Mouse (Mus musculus) stomach, embryonic 16.5 days (tissue): ENCODE results near the gene Prrc2b. TPM values are rescaled to one million over a fixed set of nuclear protein-coding genes. Genes with fewer than 3 reads are reported as not detected.
A peak's percentile ranks its signal among the peaks of the same experiment; 100 is the strongest.

Experiments
- ATAC-seq: fragments of 200-750 bp; cut with Nextera tagmentation; 2 replicates; pipeline ENCODE4 v1.8.0; 2017; ENCODE audit warnings: moderate number of reproducible peaks, moderate TSS enrichment; ENCODE audit not compliant: insufficient read depth, low FRiP score
- H3K27ac ChIP-seq: fragments of 300-500 bp; sonication (generic); 2 replicates; pipeline ENCODE4 v1.5.1; 2014; ENCODE audit warnings: low read length
- H3K27me3 ChIP-seq: fragments of 300-500 bp; sonication (generic); 2 replicates; pipeline ENCODE4 v1.6.1; 2014; ENCODE audit warnings: low read length, control low read depth, mixed read lengths; ENCODE audit not compliant: control insufficient read depth, insufficient read depth
- H3K36me3 ChIP-seq: fragments of 300-500 bp; sonication (generic); 2 replicates; pipeline ENCODE4 v1.6.1; 2014; ENCODE audit warnings: low read length; ENCODE audit not compliant: control insufficient read depth, insufficient read depth
- H3K4me1 ChIP-seq: fragments of 300-500 bp; sonication (generic); 2 replicates; pipeline ENCODE4 v1.6.1; 2014; ENCODE audit warnings: low read length, control low read depth, mixed read lengths; ENCODE audit not compliant: control insufficient read depth, insufficient read depth
- H3K4me2 ChIP-seq: fragments of 300-500 bp; sonication (generic); 2 replicates; pipeline ENCODE4 v1.6.1; 2014; ENCODE audit warnings: low read depth, low read length, mixed read lengths
- H3K4me3 ChIP-seq: fragments of 300-500 bp; sonication (generic); replicated peaks from 2 replicates; pipeline ENCODE4 v1.5.1; 2014; ENCODE audit warnings: mild to moderate bottlenecking, low read length
- H3K9ac ChIP-seq: fragments of 300-500 bp; sonication (generic); 2 replicates; pipeline ENCODE4 v1.6.1; 2014; ENCODE audit warnings: low read length
- H3K9me3 ChIP-seq: fragments of 300-500 bp; sonication (generic); replicated peaks from 2 replicates; pipeline ENCODE4 v1.6.1; 2016; ENCODE audit warnings: low read length, control low read depth; ENCODE audit not compliant: control insufficient read depth
- WGBS: fragments of 180-500 bp; shearing (Covaris S2); extraction: QIAGEN DNeasy Blood & Tissue Kit; methylation state at CpG from one replicate; pipeline ENCODE4 v1.1.7; 2014; 5-methylcytosine and 5-hydroxymethylcytosine counted together
- polyA plus RNA-seq: library from polyadenylated mRNA; unstranded; fragments of >200 nt; fragmentation: Nextera tagmentation; extraction: Ambion mirVana; gene quantifications from 2 replicates; pipeline ENCODE4 v1.2.1, GENCODE M21; 2015

Prrc2b gene
- polyA plus RNA-seq, 1 experiment from 2014 or later: 27.3 TPM

DNA sequence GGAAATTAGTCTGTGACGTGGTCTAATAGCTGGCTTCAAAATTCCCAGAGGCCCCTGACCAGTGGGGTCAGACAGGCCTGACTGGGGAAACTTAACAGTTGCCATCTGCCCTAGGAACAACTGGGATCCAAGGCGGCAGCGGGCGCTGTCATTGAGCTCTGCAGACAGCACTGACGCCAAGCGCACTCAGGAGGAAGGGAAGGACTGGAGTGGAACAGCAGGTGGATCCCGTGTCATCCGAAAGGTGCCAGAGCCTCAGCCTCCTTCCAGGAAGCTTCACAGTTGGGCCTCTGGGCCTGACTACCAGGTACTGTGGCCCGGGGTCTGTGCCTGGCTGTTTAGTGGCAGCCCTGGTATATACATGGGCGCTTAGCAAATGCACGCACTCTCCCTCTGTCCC lies 49.8 kb downstream of the Prrc2b start:
- Histone ChIP-seq H3K4me2 (no peak overlapping the region), H3K27ac (no peak overlapping the region), H3K9me3 (no peaks in the 10 kb centered on the region), H3K27me3 (no peaks in the 10 kb centered on the region), H3K4me3 (no peak overlapping the region), H3K4me1 (no peaks in the 10 kb centered on the region), H3K9ac (no peak overlapping the region), H3K36me3 (peaks cover 43% of the 10 kb centered on the region)
- ATAC-seq: no peak
- WGBS: 79% methylated on average over 11 of the region's 11 CpGs

DNA sequence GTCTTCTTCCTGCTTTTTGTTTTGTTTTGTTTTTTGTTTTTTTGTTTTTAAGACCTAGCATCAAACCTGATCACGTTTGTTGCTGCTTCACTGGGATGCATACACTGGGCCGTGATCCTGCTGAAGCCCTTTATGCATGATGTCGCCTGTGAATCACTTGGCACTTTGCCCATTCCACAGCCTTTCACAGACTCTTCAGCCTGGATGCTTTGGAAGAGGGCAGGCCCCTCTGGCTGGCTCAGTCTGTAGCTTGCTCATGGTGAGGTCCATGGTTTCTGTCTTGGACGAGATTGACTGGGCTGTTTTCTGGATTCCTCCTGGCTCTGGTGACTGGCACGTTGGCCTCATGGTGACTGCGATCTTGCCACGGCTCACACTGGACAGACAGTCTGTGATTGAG lies 50.6 kb downstream of the Prrc2b start:
- no peak overlapping the region for H3K4me3 ChIP-seq
- 67% methylated on average over 7 of the region's 7 CpGs for WGBS
- H3K36me3 ChIP-seq: peaks cover 44% of the 10 kb centered on the region
- no peak overlapping the region for H3K27ac ChIP-seq
- H3K9me3 ChIP-seq: no peaks in the 10 kb centered on the region
- H3K4me1 ChIP-seq: no peaks in the 10 kb centered on the region
- ATAC-seq: no peak; the same call in 1 of the 2 replicates
- no peaks in the 10 kb centered on the region for H3K27me3 ChIP-seq
- no peak overlapping the region for H3K4me2 ChIP-seq
- H3K9ac ChIP-seq: no peak overlapping the region

GRCm38 (mm10) chr2:32203853-32204252 lies 53.0 kb downstream of the Prrc2b start:
- no peaks in the 10 kb centered on the region for H3K9me3 ChIP-seq
- no peak overlapping the region for H3K4me2 ChIP-seq
- no peak overlapping the region for H3K27ac ChIP-seq
- H3K4me3 ChIP-seq: no peak overlapping the region
- H3K9ac ChIP-seq: no peak overlapping the region
- H3K36me3 ChIP-seq: peaks cover 41% of the 10 kb centered on the region
- no peaks in the 10 kb centered on the region for H3K27me3 ChIP-seq
- WGBS: 90% methylated on average over 13 of the region's 13 CpGs
- ATAC-seq: no peak
- no peaks in the 10 kb centered on the region for H3K4me1 ChIP-seq

GRCm38 (mm10) chr2:32207682-32208081 lies 56.8 kb downstream of the Prrc2b start:
- no peak overlapping the region for H3K27ac ChIP-seq
- H3K27me3 ChIP-seq: no peaks in the 10 kb centered on the region
- no peak for ATAC-seq
- H3K9me3 ChIP-seq: no peaks in the 10 kb centered on the region
- no peak overlapping the region for H3K4me3 ChIP-seq
- no peak overlapping the region for H3K9ac ChIP-seq
- no peak overlapping the region for H3K4me2 ChIP-seq
- 85% methylated on average over 1 of the region's 1 CpGs for WGBS
- no peaks in the 10 kb centered on the region for H3K4me1 ChIP-seq
- peaks cover 60% of the 10 kb centered on the region for H3K36me3 ChIP-seq

GRCm38 (mm10) chr2:32211689-32212088 lies 60.8 kb downstream of the Prrc2b start:
- Histone ChIP-seq H3K4me1 (no peaks in the 10 kb centered on the region), H3K36me3 (peaks cover 43% of the 10 kb centered on the region), H3K4me3 (no peak overlapping the region), H3K9me3 (no peaks in the 10 kb centered on the region), H3K9ac (no peak overlapping the region), H3K27ac (no peak overlapping the region), H3K4me2 (no peak overlapping the region), H3K27me3 (no peaks in the 10 kb centered on the region)
- WGBS: 95% methylated on average over 8 of the region's 8 CpGs
- ATAC-seq: no peak

DNA sequence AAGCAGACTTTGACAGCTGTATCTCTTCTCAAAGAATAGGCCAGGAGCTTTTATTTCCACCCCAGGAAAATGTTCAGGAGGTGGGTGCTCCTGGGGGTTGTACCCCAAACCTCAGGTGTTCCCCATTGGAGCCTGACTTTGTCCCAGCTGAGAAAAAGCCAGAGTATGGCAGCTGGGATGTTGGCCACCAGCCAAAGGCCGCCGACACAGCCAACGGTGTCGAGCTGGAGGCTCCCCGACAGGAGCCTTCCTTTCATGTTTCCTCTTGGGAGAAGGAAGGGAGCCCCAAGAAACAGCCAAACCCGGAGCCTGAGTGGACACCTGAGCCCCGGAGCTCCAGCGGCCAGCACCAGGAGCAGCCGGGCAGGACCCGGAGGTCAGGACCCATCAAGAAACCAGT lies 62.1 kb downstream of the Prrc2b start:
- Histone ChIP-seq H3K4me1 (no peaks in the 10 kb centered on the region), H3K36me3 (peaks cover 42% of the 10 kb centered on the region), H3K9me3 (no peaks in the 10 kb centered on the region), H3K4me2 (no peak overlapping the region), H3K27me3 (no peaks in the 10 kb centered on the region), H3K4me3 (no peak overlapping the region), H3K9ac (no peak overlapping the region), H3K27ac (no peak overlapping the region)
- peak; percentile 20; the same call in 1 of the 2 replicates for ATAC-seq
- WGBS: 71% methylated on average over 10 of the region's 10 CpGs

DNA sequence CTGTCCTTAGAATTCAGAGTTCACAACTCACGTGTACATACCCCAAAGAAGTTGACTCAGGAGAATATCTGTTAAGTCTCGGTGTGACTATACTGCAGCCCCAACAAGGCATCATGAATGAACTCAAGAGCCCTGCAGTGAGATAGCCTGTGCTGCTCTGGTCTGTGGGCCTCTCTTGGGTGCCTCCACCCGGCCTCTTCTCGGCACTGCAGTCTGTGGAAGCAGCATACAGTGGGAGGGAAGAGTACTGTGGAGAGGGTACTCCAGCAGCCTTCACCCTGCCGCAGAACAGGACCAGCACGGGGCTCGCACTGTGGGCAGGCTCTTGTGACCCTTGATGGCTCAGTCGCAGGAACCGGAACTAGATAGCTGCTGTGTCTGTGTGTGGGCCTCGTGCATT lies 64.7 kb downstream of the Prrc2b start:
- H3K36me3 ChIP-seq: peaks cover 43% of the 10 kb centered on the region
- no peak for ATAC-seq
- H3K4me1 ChIP-seq: no peaks in the 10 kb centered on the region
- H3K9me3 ChIP-seq: no peaks in the 10 kb centered on the region
- H3K27me3 ChIP-seq: no peaks in the 10 kb centered on the region
- H3K4me2 ChIP-seq: no peak overlapping the region
- H3K4me3 ChIP-seq: no peak overlapping the region
- 93% methylated on average over 10 of the region's 10 CpGs for WGBS
- H3K9ac ChIP-seq: no peak overlapping the region
- H3K27ac ChIP-seq: no peak overlapping the region

GRCm38 (mm10) chr2:32216506-32216905 lies 65.6 kb downstream of the Prrc2b start:
- Histone ChIP-seq H3K4me1 (no peaks in the 10 kb centered on the region), H3K4me2 (no peak overlapping the region), H3K9ac (no peak overlapping the region), H3K9me3 (no peaks in the 10 kb centered on the region), H3K4me3 (no peak overlapping the region), H3K27ac (no peak overlapping the region), H3K36me3 (peaks cover 39% of the 10 kb centered on the region), H3K27me3 (no peaks in the 10 kb centered on the region)
- no peak for ATAC-seq
- 87% methylated on average over 10 of the region's 10 CpGs for WGBS

GRCm38 (mm10) chr2:32217656-32218055 lies 66.8 kb downstream of the Prrc2b start:
- H3K27ac ChIP-seq: no peak overlapping the region
- no peak for ATAC-seq
- H3K27me3 ChIP-seq: no peaks in the 10 kb centered on the region
- no peaks in the 10 kb centered on the region for H3K9me3 ChIP-seq
- no peak overlapping the region for H3K9ac ChIP-seq
- peaks cover 41% of the 10 kb centered on the region for H3K36me3 ChIP-seq
- H3K4me2 ChIP-seq: no peak overlapping the region
- 91% methylated on average over 8 of the region's 8 CpGs for WGBS
- H3K4me1 ChIP-seq: no peaks in the 10 kb centered on the region
- no peak overlapping the region for H3K4me3 ChIP-seq

GRCm38 (mm10) chr2:32218113-32218512 lies 67.2 kb downstream of the Prrc2b start:
- Histone ChIP-seq H3K27me3 (no peaks in the 10 kb centered on the region), H3K9ac (no peak overlapping the region), H3K27ac (no peak overlapping the region), H3K4me2 (no peak overlapping the region), H3K4me1 (no peaks in the 10 kb centered on the region), H3K36me3 (peaks cover 41% of the 10 kb centered on the region), H3K9me3 (no peaks in the 10 kb centered on the region), H3K4me3 (no peak overlapping the region)
- ATAC-seq: no peak
- WGBS: 87% methylated on average over 5 of the region's 5 CpGs
